Mouse (Mus musculus) neural tube, embryonic 13.5 days (tissue): ENCODE data around the gene Nsun5. TPM values are rescaled to one million over a fixed set of nuclear protein-coding genes. Genes with fewer than 3 reads are reported as not detected.
A peak's percentile ranks its signal among the peaks of the same experiment; 100 is the strongest.

Experiments used
- ATAC-seq: fragments of 200-750 bp; cut with Nextera tagmentation; 2 replicates; pipeline ENCODE4 v1.8.0; 2017; ENCODE audit warnings: low read depth, mild to moderate bottlenecking, moderate TSS enrichment, moderate library complexity
- H3K27ac ChIP-seq: fragments of 300-500 bp; sonication (generic); replicated peaks from 2 replicates; pipeline ENCODE4 v1.5.1; 2015; ENCODE audit warnings: moderate library complexity, mild to moderate bottlenecking, inconsistent platforms
- H3K27me3 ChIP-seq: fragments of 300-500 bp; sonication (generic); 2 replicates; pipeline ENCODE4 v1.6.1; 2015; ENCODE audit warnings: mild to moderate bottlenecking, inconsistent platforms
- H3K36me3 ChIP-seq: fragments of 300-500 bp; sonication (generic); 2 replicates; pipeline ENCODE4 v1.6.1; 2015; ENCODE audit warnings: mild to moderate bottlenecking, inconsistent platforms
- H3K4me1 ChIP-seq: fragments of 300-500 bp; sonication (generic); replicated peaks from 2 replicates; pipeline ENCODE4 v1.6.1; 2015; ENCODE audit warnings: inconsistent platforms
- H3K4me2 ChIP-seq: fragments of 300-500 bp; sonication (generic); 2 replicates; pipeline ENCODE4 v1.6.1; 2015; ENCODE audit warnings: inconsistent platforms, mild to moderate bottlenecking, moderate library complexity
- H3K4me3 ChIP-seq: fragments of 300-500 bp; sonication (generic); 2 replicates; pipeline ENCODE4 v1.5.1; 2015; ENCODE audit warnings: mild to moderate bottlenecking, inconsistent platforms
- H3K9ac ChIP-seq: fragments of 300-500 bp; sonication (generic); 2 replicates; pipeline ENCODE4 v1.6.1; 2015; ENCODE audit warnings: moderate library complexity, mild to moderate bottlenecking, inconsistent platforms
- H3K9me3 ChIP-seq: fragments of 300-500 bp; sonication (generic); 2 replicates; pipeline ENCODE4 v1.6.1; 2016; ENCODE audit warnings: inconsistent platforms
- WGBS: fragments of 180-500 bp; shearing (Covaris S2); methylation state at CpG from one replicate; pipeline ENCODE4 v1.1.7; 2015; 5-methylcytosine and 5-hydroxymethylcytosine counted together
- polyA plus RNA-seq: library from polyadenylated mRNA; unstranded; fragments of >200 nt; fragmentation: Nextera tagmentation; extraction: Ambion mirVana; gene quantifications from 2 replicates; pipeline ENCODE4 v1.2.1, GENCODE M21; 2015

Gene Nsun5
- polyA plus RNA-seq, 1 experiment from 2014 or later = 27.2 TPM

GRCm38 (mm10) chr5:135376341-135376740, 6.6 kb downstream of the Nsun5 start:
- Histone ChIP-seq H3K9ac (no peak overlapping the region), H3K4me1 (peaks cover under 1% of the 10 kb centered on the region), H3K36me3 (peaks cover 100% of the 10 kb centered on the region), H3K27ac (no peak overlapping the region), H3K4me2 (no peak overlapping the region), H3K27me3 (no peaks in the 10 kb centered on the region), H3K9me3 (no peaks in the 10 kb centered on the region), H3K4me3 (no peak overlapping the region)
- 62% methylated on average over 2 of the region's 2 CpGs for WGBS
- no peak for ATAC-seq

GRCm38 (mm10) chr5:135380681-135381080, 10.9 kb downstream of the Nsun5 start:
- Histone ChIP-seq H3K9me3 (no peaks in the 10 kb centered on the region), H3K36me3 (peaks cover 100% of the 10 kb centered on the region), H3K4me1 (no peaks in the 10 kb centered on the region), H3K4me2 (no peak overlapping the region), H3K9ac (no peak overlapping the region), H3K4me3 (no peak overlapping the region), H3K27me3 (no peaks in the 10 kb centered on the region), H3K27ac (no peak overlapping the region)
- ATAC-seq = no peak
- WGBS = 97% methylated on average over 4 of the region's 4 CpGs

GRCm38 (mm10) chr5:135381356-135381925, 11.7 kb downstream of the Nsun5 start:
- no peak overlapping the region for H3K4me2 ChIP-seq
- no peaks in the 10 kb centered on the region for H3K9me3 ChIP-seq
- no peak overlapping the region for H3K4me3 ChIP-seq
- no peak overlapping the region for H3K27ac ChIP-seq
- H3K27me3 ChIP-seq = no peaks in the 10 kb centered on the region
- H3K4me1 ChIP-seq = no peaks in the 10 kb centered on the region
- WGBS = 97% methylated on average over 10 of the region's 10 CpGs
- ATAC-seq = no peak
- peaks cover 99% of the 10 kb centered on the region for H3K36me3 ChIP-seq
- no peak overlapping the region for H3K9ac ChIP-seq

GRCm38 (mm10) chr5:135382746-135383145, 13.0 kb downstream of the Nsun5 start:
- 92% methylated on average over 7 of the region's 7 CpGs for WGBS
- no peak overlapping the region for H3K27ac ChIP-seq
- no peak for ATAC-seq
- no peaks in the 10 kb centered on the region for H3K4me1 ChIP-seq
- H3K4me2 ChIP-seq = no peak overlapping the region
- no peaks in the 10 kb centered on the region for H3K27me3 ChIP-seq
- no peak overlapping the region for H3K4me3 ChIP-seq
- no peak overlapping the region for H3K9ac ChIP-seq
- peaks cover 99% of the 10 kb centered on the region for H3K36me3 ChIP-seq
- H3K9me3 ChIP-seq = no peaks in the 10 kb centered on the region

GRCm38 (mm10) chr5:135383771-135384170, 14.0 kb downstream of the Nsun5 start:
- ATAC-seq = no peak
- 90% methylated on average over 10 of the region's 10 CpGs for WGBS
- H3K9me3 ChIP-seq = no peaks in the 10 kb centered on the region

GRCm38 (mm10) chr5:135394004-135394823, 24.5 kb downstream of the Nsun5 start, which contains the start of gene Pom121:
Gene Pom121 (minus strand): TSS chr5:135394546.
- Histone ChIP-seq H3K9ac (peak within 1 kb of the TSS; percentile 98), H3K4me1 (peaks cover 24% of the 10 kb centered on the region), H3K36me3 (peaks cover 31% of the 10 kb centered on the region), H3K27me3 (no peaks in the 10 kb centered on the region), H3K4me2 (peak within 1 kb of the TSS; percentile 92), H3K27ac (peak within 1 kb of the TSS; percentile 84), H3K9me3 (no peaks in the 10 kb centered on the region), H3K4me3 (peak within 1 kb of the TSS; percentile 99)
- under 1% methylated on average over 108 of the region's 110 CpGs for WGBS
- peak; percentile 88 for ATAC-seq

More at GRCm38 (mm10) chr5:135383771-135384170, 14.0 kb downstream of the Nsun5 start:
- no peak overlapping the region for H3K27ac ChIP-seq
- H3K27me3 ChIP-seq = no peaks in the 10 kb centered on the region
- no peak overlapping the region for H3K4me3 ChIP-seq
- peaks cover 99% of the 10 kb centered on the region for H3K36me3 ChIP-seq
- no peak overlapping the region for H3K9ac ChIP-seq
- H3K4me1 ChIP-seq = no peaks in the 10 kb centered on the region
- H3K4me2 ChIP-seq = no peak overlapping the region

GRCm38 (mm10) chr5:135395826-135396225, 26.1 kb downstream of the Nsun5 start:
- Histone ChIP-seq H3K4me1 (peaks cover 24% of the 10 kb centered on the region), H3K9me3 (no peaks in the 10 kb centered on the region), H3K27me3 (no peaks in the 10 kb centered on the region), H3K27ac (no peak overlapping the region), H3K4me3 (no peak overlapping the region), H3K4me2 (no peak overlapping the region), H3K9ac (no peak overlapping the region), H3K36me3 (peaks cover 15% of the 10 kb centered on the region)
- WGBS = 51% methylated on average over 5 of the region's 5 CpGs
- ATAC-seq = no peak

GRCm38 (mm10) chr5:135399382-135399781, 29.6 kb downstream of the Nsun5 start:
- no peak overlapping the region for H3K4me3 ChIP-seq
- whole genome bisulfite sequencing = 70% methylated on average over 6 of the region's 6 CpGs

GRCm38 (mm10) chr5:135400244-135400643, 30.5 kb downstream of the Nsun5 start:
- Histone ChIP-seq H3K27ac (no peak overlapping the region), H3K36me3 (no peaks in the 10 kb centered on the region), H3K9me3 (0 out of 2 replicates have a peak, but pooled peaks cover 3% of the 10 kb centered on the region), H3K4me3 (no peak overlapping the region), H3K4me2 (no peak overlapping the region), H3K9ac (no peak overlapping the region), H3K27me3 (no peaks in the 10 kb centered on the region), H3K4me1 (peaks cover 4% of the 10 kb centered on the region; the same call in 1 of the 2 replicates)
- 15% methylated on average over 2 of the region's 2 CpGs for WGBS
- no peak for ATAC-seq

More at GRCm38 (mm10) chr5:135399382-135399781, 29.6 kb downstream of the Nsun5 start:
- Histone ChIP-seq H3K36me3 (no peaks in the 10 kb centered on the region), H3K27me3 (no peaks in the 10 kb centered on the region), H3K27ac (no peak overlapping the region), H3K4me2 (no peak overlapping the region), H3K9me3 (0 out of 2 replicates have a peak, but pooled peaks cover 3% of the 10 kb centered on the region), H3K9ac (no peak overlapping the region), H3K4me1 (peaks cover 5% of the 10 kb centered on the region)
- no peak for ATAC-seq

- 0 out of 2 replicates have a peak, but pooled peaks cover 3% of the 10 kb centered on the region for H3K9me3 ChIP-seq
- no peaks in the 10 kb centered on the region for H3K27me3 ChIP-seq
- ATAC-seq = peak; percentile 69
- no peak overlapping the region for H3K27ac ChIP-seq
- peaks cover 17% of the 10 kb centered on the region for H3K36me3 ChIP-seq
- peaks cover 4% of the 10 kb centered on the region; the same call in 1 of the 2 replicates for H3K4me1 ChIP-seq
- H3K9ac ChIP-seq = no peak overlapping the region
- WGBS = 30% methylated on average over 20 of the region's 20 CpGs
- H3K4me2 ChIP-seq = 0 out of 2 replicates have a peak overlapping the region, but pooled peaks have one; percentile 20
- H3K4me3 ChIP-seq = no peak overlapping the region
Observed at GRCm38 (mm10) chr5:135404623-135405022, 34.9 kb downstream of the Nsun5 start.

- peaks cover 25% of the 10 kb centered on the region for H3K36me3 ChIP-seq
- H3K9me3 ChIP-seq = 0 out of 2 replicates have a peak, but pooled peaks cover 3% of the 10 kb centered on the region
- no peak overlapping the region for H3K27ac ChIP-seq
- H3K4me1 ChIP-seq = peaks cover 4% of the 10 kb centered on the region; the same call in 1 of the 2 replicates
- H3K4me2 ChIP-seq = no peak overlapping the region
- H3K27me3 ChIP-seq = no peaks in the 10 kb centered on the region
- no peak for ATAC-seq
- H3K9ac ChIP-seq = no peak overlapping the region
- WGBS = 89% methylated on average over 9 of the region's 9 CpGs
- no peak overlapping the region for H3K4me3 ChIP-seq
Observed at GRCm38 (mm10) chr5:135405437-135405836, 35.7 kb downstream of the Nsun5 start.

GRCm38 (mm10) chr5:135408114-135408513, 38.4 kb downstream of the Nsun5 start:
- Histone ChIP-seq H3K27ac (no peak overlapping the region), H3K27me3 (no peaks in the 10 kb centered on the region), H3K4me2 (no peak overlapping the region), H3K36me3 (peaks cover 47% of the 10 kb centered on the region), H3K4me3 (no peak overlapping the region), H3K9me3 (no peaks in the 10 kb centered on the region), H3K4me1 (peaks cover 4% of the 10 kb centered on the region; the same call in 1 of the 2 replicates), H3K9ac (no peak overlapping the region)
- WGBS = 91% methylated on average over 4 of the region's 4 CpGs
- ATAC-seq = no peak
